Mouse (Mus musculus) liver, embryonic 14.5 days (tissue): ENCODE data around the gene Slc6a2.

Experiments
- CTCF ChIP-seq: IDR thresholded peaks from 2 replicates; pipeline ENCODE4 v1.5.1; 2016; ENCODE audit warnings: antibody characterized with exemption, low read depth, control low read depth
- EP300 ChIP-seq: IDR thresholded peaks from 2 replicates; pipeline ENCODE4 v1.6.1; 2016; ENCODE audit warnings: antibody characterized with exemption, low read depth

DNA sequence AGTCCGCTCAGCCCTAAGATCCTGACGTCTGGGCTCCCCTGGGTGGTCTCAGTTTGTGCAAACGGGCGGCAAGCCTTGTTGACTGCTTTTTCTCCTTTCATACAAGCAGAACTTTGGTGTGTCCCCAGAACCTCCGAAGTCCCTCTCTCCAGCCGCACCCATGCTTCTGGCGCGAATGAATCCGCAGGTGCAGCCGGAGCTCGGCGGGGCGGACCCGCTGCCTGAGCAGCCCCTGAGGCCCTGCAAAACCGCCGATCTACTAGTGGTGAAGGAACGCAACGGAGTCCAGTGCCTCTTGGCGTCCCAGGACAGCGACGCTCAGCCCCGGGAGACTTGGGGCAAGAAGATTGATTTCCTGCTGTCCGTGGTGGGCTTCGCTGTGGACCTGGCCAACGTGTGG lies 1.2 kb downstream of the Slc6a2 start:
- TF ChIP-seq CTCF (no peak), EP300 (no peak)
